Mouse (Mus musculus) cortical plate, adult 2 months (tissue): ENCODE measurements around the gene Klk1b9.

ENCODE experiments used
- CTCF ChIP-seq: fragments of 200-500 bp; IDR thresholded peaks from 2 replicates; pipeline ENCODE4 v1.5.1; 2011; ENCODE audit warnings: mild to moderate bottlenecking, control low read depth, low read length; ENCODE audit not compliant: insufficient read depth; ENCODE audit errors: extremely low read depth
- POLR2A ChIP-seq: fragments of 200-500 bp; IDR thresholded peaks from 2 replicates; pipeline ENCODE4 v1.6.1; 2011; ENCODE audit warnings: mild to moderate bottlenecking, low read length, control low read depth; ENCODE audit not compliant: insufficient read depth; ENCODE audit errors: extremely low read depth

- TF ChIP-seq POLR2A (no peak), CTCF (no peak)
These were observed 9.4 kb upstream of the Klk1b9 start, which contains the start of gene Klk1b1 for GRCm38 (mm10) chr7:43966451-43966850.
